Mouse (Mus musculus) v-Abl transformed pro-B cells (cell line): ENCODE data around the gene Tle3.

Source experiments
- in situ Hi-C, 2 experiments: fragments of 400-800 bp; cut with MboI; formaldehyde crosslinking; loops; one replicate each; pipeline ENCODE4 v1.15.1; 2025; ENCODE audit not compliant: unreplicated experiment in 2 of 2

Gene Tle3

GRCm38 (mm10) chr9:61371755-61372509 lies at the start of gene Tle3:
Gene Tle3 (plus strand): TSS chr9:61372366.
- in situ Hi-C loops = loop anchor here (5.0 to 25.0 kb wide), 5 partner anchors 205 to 460 kb away; no protein-coding TSS in a partner anchor

GRCm38 (mm10) chr9:61323221-61323620 lies 48.9 kb upstream of the Tle3 start:
- in situ Hi-C loops = no loop called here

- in situ Hi-C loops = no loop called here
These were observed 48.3 kb upstream of the Tle3 start for GRCm38 (mm10) chr9:61323879-61324278.

DNA sequence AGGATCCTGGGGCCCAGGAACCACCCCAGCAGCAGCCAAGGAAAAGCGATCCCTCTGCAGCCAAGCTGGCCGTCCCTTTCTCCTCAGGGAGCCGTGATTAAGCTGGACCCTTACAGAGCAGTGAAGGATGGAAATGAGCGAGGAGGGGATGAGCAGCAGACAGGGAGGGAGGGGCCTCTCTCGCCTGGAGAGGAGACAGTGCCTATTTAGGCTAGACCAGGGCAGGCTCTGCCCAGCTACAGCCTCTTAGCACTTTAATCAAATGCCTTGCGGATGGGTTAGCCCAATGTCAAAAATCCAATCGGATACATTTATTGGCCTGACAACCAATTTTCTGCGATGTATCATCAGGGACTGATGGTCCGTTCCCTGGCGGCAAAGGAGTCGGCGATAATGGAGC lies 47.8 kb upstream of the Tle3 start:
- in situ Hi-C loops = no loop called here

DNA sequence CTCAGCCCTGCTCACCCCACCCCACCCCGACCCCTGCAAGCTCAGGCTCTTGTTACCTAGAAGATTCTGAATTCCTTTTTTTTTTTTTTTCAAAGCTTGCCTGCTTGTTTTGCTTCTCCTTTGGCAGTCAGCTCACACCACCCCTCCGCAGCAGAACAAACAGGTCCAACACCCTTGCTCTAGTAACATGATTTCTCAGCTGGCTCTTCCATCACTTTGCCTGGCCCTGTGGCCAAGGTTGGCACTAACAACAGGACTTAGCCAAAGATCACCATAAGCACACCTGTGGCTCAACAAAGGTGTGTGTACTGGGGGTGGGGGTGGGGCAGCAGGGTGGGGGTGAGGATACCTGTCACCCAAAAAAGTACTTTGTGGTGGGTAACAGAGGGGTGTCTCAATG lies 47.2 kb upstream of the Tle3 start:
- in situ Hi-C loops = no loop called here

- in situ Hi-C loops = no loop called here
These were observed 46.2 kb upstream of the Tle3 start for GRCm38 (mm10) chr9:61325931-61326351.

DNA sequence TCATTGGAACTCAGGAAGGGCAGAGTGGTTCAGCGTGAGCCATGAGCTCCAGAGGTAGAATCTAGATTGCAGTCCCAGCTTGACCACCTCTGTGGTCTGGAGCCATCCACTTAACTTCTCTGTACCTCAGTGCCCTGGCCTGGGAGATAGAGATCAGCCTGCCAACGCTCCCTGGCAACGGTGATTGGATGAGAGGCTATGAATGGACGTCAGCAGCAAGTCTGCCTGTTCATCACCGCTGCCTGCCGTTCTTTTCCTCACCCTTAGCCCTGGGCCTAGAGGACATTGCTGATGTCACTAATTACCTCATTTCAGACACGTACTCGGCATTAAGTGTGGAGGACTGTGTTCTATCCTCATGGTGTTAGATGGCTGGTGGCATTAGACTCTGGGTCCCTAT lies 45.2 kb upstream of the Tle3 start:
- in situ Hi-C loops = no loop called here

GRCm38 (mm10) chr9:61328173-61328572 lies 44.0 kb upstream of the Tle3 start:
- in situ Hi-C loops = no loop called here

DNA sequence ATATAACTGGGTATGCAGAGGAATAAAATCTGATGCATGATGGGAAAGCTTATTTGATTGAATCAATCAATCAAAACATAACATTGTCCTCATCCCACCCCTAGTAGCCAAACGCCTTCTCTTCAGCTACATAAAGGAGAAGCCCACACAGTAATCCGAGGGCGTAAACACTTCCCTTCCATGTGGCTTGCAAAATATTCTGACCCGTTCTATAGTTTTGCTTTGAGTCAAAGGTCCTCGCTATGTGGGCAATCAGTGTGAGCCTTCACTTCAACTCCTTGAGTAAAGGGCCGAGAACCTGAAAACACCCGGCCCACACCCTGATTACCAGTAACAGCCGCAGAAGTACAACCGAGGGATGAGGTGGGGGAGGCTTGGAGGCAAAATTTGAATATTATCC lies 41.4 kb upstream of the Tle3 start:
- in situ Hi-C loops = no loop called here

DNA sequence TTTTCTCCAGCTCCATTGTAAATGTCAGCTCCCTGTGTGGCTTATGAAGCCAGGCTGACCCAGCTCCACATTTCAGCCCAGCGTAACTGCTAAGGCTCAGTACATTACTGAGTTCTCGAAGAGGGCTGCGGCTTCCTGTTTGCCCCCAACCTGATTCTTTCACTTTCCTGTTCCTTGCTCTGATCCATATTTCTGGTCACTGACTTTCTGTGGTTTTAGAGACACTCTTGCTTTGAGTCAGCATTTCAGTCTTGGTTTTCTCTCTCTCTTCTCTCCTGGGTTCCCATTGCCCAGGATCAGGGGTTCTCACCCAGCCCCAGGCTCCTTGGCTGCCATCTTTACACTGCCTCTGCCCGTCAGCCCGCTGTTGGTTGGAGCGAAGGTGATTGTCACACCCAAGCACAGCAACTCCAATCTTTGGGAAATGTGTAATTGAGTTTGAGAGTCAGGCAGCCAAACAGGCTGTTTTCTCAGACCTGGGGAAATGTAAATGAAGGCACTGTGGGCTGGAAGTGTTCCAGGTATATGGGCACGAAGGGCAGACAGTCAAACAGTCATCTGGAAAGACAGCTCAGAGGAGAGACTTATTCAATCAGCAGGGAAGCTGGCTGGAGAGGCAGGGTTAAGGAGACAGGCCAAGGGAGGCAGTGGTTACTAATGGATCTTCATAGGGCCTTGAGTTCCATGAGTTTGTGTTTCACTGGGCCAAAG lies 39.8 kb upstream of the Tle3 start:
- in situ Hi-C loops = no loop called here

GRCm38 (mm10) chr9:61336179-61336578 lies 36.0 kb upstream of the Tle3 start:
- in situ Hi-C loops = no loop called here

- in situ Hi-C loops = no loop called here
These were observed 35.3 kb upstream of the Tle3 start for GRCm38 (mm10) chr9:61336591-61337587.

- in situ Hi-C loops = no loop called here
These were observed 34.5 kb upstream of the Tle3 start for GRCm38 (mm10) chr9:61337665-61338064.

- in situ Hi-C loops = no loop called here
These were observed 32.9 kb upstream of the Tle3 start for GRCm38 (mm10) chr9:61339311-61339710.

DNA sequence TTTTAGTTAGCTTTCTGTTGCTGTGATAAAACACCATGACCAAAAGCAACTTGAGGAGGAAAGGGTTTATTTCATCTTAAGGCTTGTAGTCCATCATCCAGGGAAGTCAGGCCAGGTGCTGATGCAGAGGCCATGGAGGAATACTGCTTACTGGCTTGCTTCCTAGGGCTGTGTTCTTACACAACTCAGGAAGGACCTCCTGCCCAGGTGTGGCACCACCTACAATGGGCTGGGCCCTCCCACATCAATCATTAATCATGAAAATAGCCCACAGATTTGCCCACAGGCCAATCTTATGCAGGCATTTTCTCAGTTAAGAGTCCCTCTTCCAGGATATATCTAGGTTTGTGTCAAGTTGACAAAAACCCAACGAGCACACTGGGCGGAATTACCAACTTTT lies 31.8 kb upstream of the Tle3 start:
- in situ Hi-C loops = no loop called here

DNA sequence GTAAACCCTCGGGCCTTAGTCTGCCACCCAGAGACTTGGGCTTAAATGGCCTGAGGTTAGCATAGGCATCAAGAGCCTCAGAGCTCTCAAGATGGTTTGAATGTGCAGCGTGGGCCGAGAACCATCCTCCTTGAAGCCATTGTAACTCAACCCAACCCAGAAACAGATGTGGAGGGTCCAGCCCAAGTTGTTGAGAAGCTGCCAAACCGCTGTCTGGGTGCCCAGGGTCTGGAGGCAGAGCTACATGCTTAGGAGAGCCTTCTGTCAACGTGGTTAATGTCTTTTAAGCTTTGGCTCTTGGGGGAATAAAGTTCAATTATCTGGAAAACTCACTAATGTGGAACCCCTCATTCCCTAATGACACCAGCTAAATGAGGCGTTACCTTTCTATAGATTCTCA lies 29.9 kb upstream of the Tle3 start:
- in situ Hi-C loops = no loop called here

- in situ Hi-C loops = no loop called here
These were observed 27.5 kb upstream of the Tle3 start for GRCm38 (mm10) chr9:61344684-61345083.

DNA sequence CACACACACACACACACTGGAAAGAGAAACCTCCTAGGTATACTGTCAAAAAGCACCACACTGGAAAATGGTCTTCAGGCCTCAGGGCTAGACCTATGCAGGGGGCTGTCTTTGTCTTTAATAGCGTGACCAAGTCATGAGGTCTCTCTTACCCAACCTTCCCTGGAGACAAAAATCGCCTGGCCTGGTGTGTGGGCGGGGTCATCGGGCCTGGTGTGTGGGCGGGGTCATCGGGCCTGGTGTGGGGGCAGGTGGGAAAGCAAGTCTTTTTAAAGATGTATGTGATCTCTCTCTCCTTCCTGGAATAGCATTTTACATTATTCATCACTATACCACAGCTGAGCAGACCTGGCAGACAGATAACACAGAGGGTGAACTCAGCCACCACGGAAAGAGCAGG lies 25.2 kb upstream of the Tle3 start:
- in situ Hi-C loops = no loop called here

- in situ Hi-C loops = no loop called here
These were observed 24.1 kb upstream of the Tle3 start for GRCm38 (mm10) chr9:61348036-61348435.

DNA sequence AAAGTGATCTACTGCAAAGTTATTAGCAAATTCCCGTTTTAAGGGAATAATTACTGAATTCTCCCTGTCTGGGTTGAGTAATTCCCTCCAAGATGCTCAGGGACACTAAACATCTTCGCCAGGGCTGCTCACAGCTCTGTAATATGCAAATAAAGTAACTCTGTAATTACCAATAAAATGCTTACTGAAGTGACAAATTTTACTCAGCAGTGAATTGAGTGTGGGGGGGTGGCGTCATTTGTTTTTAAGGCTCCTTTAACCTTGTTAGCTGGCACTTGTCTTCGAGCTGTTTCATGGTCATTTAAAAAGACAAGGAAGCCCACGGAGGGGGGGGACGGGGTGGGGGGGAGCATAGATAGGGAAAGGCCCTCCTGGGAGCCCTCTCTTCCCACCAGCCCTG lies 23.6 kb upstream of the Tle3 start:
- in situ Hi-C loops = no loop called here

GRCm38 (mm10) chr9:61349697-61350096 lies 22.5 kb upstream of the Tle3 start:
- in situ Hi-C loops = loop anchor here in 1 of 2 experiments (25.0 kb wide), 1 partner anchor 187 kb away; no protein-coding TSS in a partner anchor
